Mouse (Mus musculus) kidney, embryonic 14.5 days (tissue): ENCODE data around the gene Fam172a. TPM values are rescaled to one million over a fixed set of nuclear protein-coding genes. Genes with fewer than 3 reads are reported as not detected.

Source experiments
- ATAC-seq: fragments of 200-750 bp; cut with Nextera tagmentation; 2 replicates; pipeline ENCODE4 v1.8.0; 2017; ENCODE audit warnings: moderate number of reproducible peaks, mild to moderate bottlenecking, moderate TSS enrichment, moderate library complexity; ENCODE audit not compliant: low FRiP score, low TSS enrichment
- H3K27ac ChIP-seq: fragments of 300-500 bp; sonication (generic); 2 replicates; pipeline ENCODE4 v1.5.1; 2014; ENCODE audit warnings: low read depth, mild to moderate bottlenecking, low read length, moderate library complexity, mixed read lengths
- H3K27me3 ChIP-seq: fragments of 300-500 bp; sonication (generic); 2 replicates; pipeline ENCODE4 v1.6.1; 2014; ENCODE audit warnings: mild to moderate bottlenecking, low read length; ENCODE audit not compliant: control insufficient read depth, insufficient read depth
- H3K36me3 ChIP-seq: fragments of 300-500 bp; sonication (generic); 2 replicates; pipeline ENCODE4 v1.6.1; 2014; ENCODE audit warnings: low read length, mixed read lengths; ENCODE audit not compliant: control insufficient read depth, insufficient read depth
- H3K4me1 ChIP-seq: fragments of 300-500 bp; sonication (generic); 2 replicates; pipeline ENCODE4 v1.6.1; 2014; ENCODE audit warnings: low read length, mixed read lengths; ENCODE audit not compliant: control insufficient read depth, insufficient read depth
- H3K4me2 ChIP-seq: fragments of 300-500 bp; sonication (generic); replicated peaks from 2 replicates; pipeline ENCODE4 v1.6.1; 2014; ENCODE audit warnings: low read depth, mild to moderate bottlenecking, low read length
- H3K4me3 ChIP-seq: fragments of 300-500 bp; sonication (generic); 2 replicates; pipeline ENCODE4 v1.5.1; 2014; ENCODE audit warnings: mild to moderate bottlenecking, low read length
- H3K9ac ChIP-seq: fragments of 300-500 bp; sonication (generic); 2 replicates; pipeline ENCODE4 v1.6.1; 2014; ENCODE audit warnings: low read depth, mild to moderate bottlenecking, low read length, moderate library complexity
- H3K9me3 ChIP-seq: fragments of 300-500 bp; sonication (generic); 2 replicates; pipeline ENCODE4 v1.6.1; 2016; ENCODE audit warnings: low read length; ENCODE audit not compliant: control insufficient read depth
- WGBS: fragments of 180-500 bp; shearing (Covaris S2); extraction: QIAGEN DNeasy Blood & Tissue Kit; methylation state at CpG from one replicate; pipeline ENCODE4 v1.1.7; 2014; 5-methylcytosine and 5-hydroxymethylcytosine counted together
- polyA plus RNA-seq: library from polyadenylated mRNA; unstranded; fragments of >200 nt; fragmentation: Nextera tagmentation; extraction: Ambion mirVana; gene quantifications from 2 replicates; pipeline ENCODE4 v1.2.1, GENCODE M21; 2014

Fam172a gene
- polyA plus RNA-seq, 1 experiment from 2014 or later, result 28.8 TPM

GRCm38 (mm10) chr13:78208689-78209410 is 507.0 kb downstream of the Fam172a start:
- WGBS, result 20% methylated on average over 14 of the region's 14 CpGs
- no peak overlapping the region for H3K9ac ChIP-seq
- H3K9me3 ChIP-seq, result no peaks in the 10 kb centered on the region
- H3K4me3 ChIP-seq, result no peak overlapping the region
- no peak for ATAC-seq
- peaks cover 8% of the 10 kb centered on the region; the same call in 1 of the 2 replicates for H3K27me3 ChIP-seq
- H3K36me3 ChIP-seq, result no peaks in the 10 kb centered on the region
- peaks cover 28% of the 10 kb centered on the region; the same call in 1 of the 2 replicates for H3K4me1 ChIP-seq
- no peak overlapping the region for H3K4me2 ChIP-seq
- no peak overlapping the region for H3K27ac ChIP-seq

GRCm38 (mm10) chr13:78209611-78210028 is 507.8 kb downstream of the Fam172a start:
- H3K9me3 ChIP-seq, result no peaks in the 10 kb centered on the region
- H3K9ac ChIP-seq, result peak overlapping the region; percentile 58

GRCm38 (mm10) chr13:78210029-78210747 is 508.4 kb downstream of the Fam172a start:
- H3K9me3 ChIP-seq, result no peaks in the 10 kb centered on the region
- WGBS, result 1% methylated on average over 38 of the region's 38 CpGs
- H3K36me3 ChIP-seq, result no peaks in the 10 kb centered on the region
- peaks cover 8% of the 10 kb centered on the region; the same call in 1 of the 2 replicates for H3K27me3 ChIP-seq
- peak overlapping the region; percentile 80 for H3K4me2 ChIP-seq
- peaks cover 20% of the 10 kb centered on the region; the same call in 1 of the 2 replicates for H3K4me1 ChIP-seq
- peak; percentile 83 for ATAC-seq
- H3K9ac ChIP-seq, result peak overlapping the region; percentile 58
- H3K27ac ChIP-seq, result 0 out of 2 replicates have a peak overlapping the region, but pooled peaks have one; percentile 19
- peak overlapping the region; percentile 37 for H3K4me3 ChIP-seq

More at GRCm38 (mm10) chr13:78209611-78210028, 507.8 kb downstream of the Fam172a start:
- peaks cover 21% of the 10 kb centered on the region; the same call in 1 of the 2 replicates for H3K4me1 ChIP-seq
- 2% methylated on average over 12 of the region's 12 CpGs for WGBS
- ATAC-seq, result peak; percentile 10; the same call in 1 of the 2 replicates
- H3K4me2 ChIP-seq, result peak overlapping the region; percentile 80
- 0 out of 2 replicates have a peak overlapping the region, but pooled peaks have one; percentile 19 for H3K27ac ChIP-seq
- peaks cover 8% of the 10 kb centered on the region; the same call in 1 of the 2 replicates for H3K27me3 ChIP-seq
- peak overlapping the region; percentile 37 for H3K4me3 ChIP-seq
- H3K36me3 ChIP-seq, result no peaks in the 10 kb centered on the region

GRCm38 (mm10) chr13:78210748-78211089 is 508.9 kb downstream of the Fam172a start:
- Histone ChIP-seq H3K27me3 (peaks cover 8% of the 10 kb centered on the region; the same call in 1 of the 2 replicates), H3K4me2 (peak overlapping the region; percentile 80), H3K9me3 (no peaks in the 10 kb centered on the region), H3K4me1 (peaks cover 20% of the 10 kb centered on the region; the same call in 1 of the 2 replicates), H3K27ac (no peak overlapping the region), H3K9ac (peak overlapping the region; percentile 58; the same call in 1 of the 2 replicates), H3K4me3 (peak overlapping the region; percentile 37), H3K36me3 (no peaks in the 10 kb centered on the region)
- 10% methylated on average over 13 of the region's 13 CpGs for WGBS
- no peak for ATAC-seq

GRCm38 (mm10) chr13:78211231-78212010 is 509.6 kb downstream of the Fam172a start:
- WGBS, result 33% methylated on average over 14 of the region's 14 CpGs
- Histone ChIP-seq H3K36me3 (no peaks in the 10 kb centered on the region), H3K4me1 (peaks cover 20% of the 10 kb centered on the region; the same call in 1 of the 2 replicates), H3K9ac (no peak overlapping the region), H3K4me3 (no peak overlapping the region), H3K27ac (no peak overlapping the region), H3K9me3 (no peaks in the 10 kb centered on the region), H3K4me2 (no peak overlapping the region), H3K27me3 (peaks cover 8% of the 10 kb centered on the region; the same call in 1 of the 2 replicates)
- no peak; the same call in 1 of the 2 replicates for ATAC-seq

- Histone ChIP-seq H3K9me3 (no peaks in the 10 kb centered on the region), H3K4me3 (no peak overlapping the region), H3K4me1 (peaks cover 20% of the 10 kb centered on the region; the same call in 1 of the 2 replicates), H3K27me3 (peaks cover 8% of the 10 kb centered on the region; the same call in 1 of the 2 replicates), H3K27ac (no peak overlapping the region), H3K36me3 (no peaks in the 10 kb centered on the region), H3K4me2 (no peak overlapping the region), H3K9ac (no peak overlapping the region)
- 46% methylated on average over 15 of the region's 15 CpGs for WGBS
- ATAC-seq, result no peak
These were observed 510.3 kb downstream of the Fam172a start for GRCm38 (mm10) chr13:78212111-78212510.

- ATAC-seq, result no peak
- Histone ChIP-seq H3K9me3 (no peaks in the 10 kb centered on the region), H3K4me1 (peaks cover 15% of the 10 kb centered on the region; the same call in 1 of the 2 replicates), H3K4me2 (no peak overlapping the region), H3K27me3 (peaks cover 8% of the 10 kb centered on the region; the same call in 1 of the 2 replicates), H3K36me3 (no peaks in the 10 kb centered on the region), H3K4me3 (no peak overlapping the region), H3K9ac (no peak overlapping the region), H3K27ac (no peak overlapping the region)
- WGBS, result 38% methylated on average over 2 of the region's 2 CpGs
These were observed 511.3 kb downstream of the Fam172a start for GRCm38 (mm10) chr13:78213155-78213554.

- ATAC-seq, result no peak
- H3K4me3 ChIP-seq, result no peak overlapping the region
- no peak overlapping the region for H3K27ac ChIP-seq
- no peak overlapping the region for H3K4me2 ChIP-seq
- WGBS, result 62% methylated on average over 2 of the region's 2 CpGs
- no peak overlapping the region for H3K9ac ChIP-seq
- no peaks in the 10 kb centered on the region for H3K9me3 ChIP-seq
- H3K36me3 ChIP-seq, result no peaks in the 10 kb centered on the region
- H3K4me1 ChIP-seq, result peaks cover 6% of the 10 kb centered on the region; the same call in 1 of the 2 replicates
- H3K27me3 ChIP-seq, result peaks cover 3% of the 10 kb centered on the region; the same call in 1 of the 2 replicates
These were observed 513.4 kb downstream of the Fam172a start for GRCm38 (mm10) chr13:78215223-78215622.
